Mouse (Mus musculus): Measurements from ENCODE around the gene Rab7b.

DNA sequence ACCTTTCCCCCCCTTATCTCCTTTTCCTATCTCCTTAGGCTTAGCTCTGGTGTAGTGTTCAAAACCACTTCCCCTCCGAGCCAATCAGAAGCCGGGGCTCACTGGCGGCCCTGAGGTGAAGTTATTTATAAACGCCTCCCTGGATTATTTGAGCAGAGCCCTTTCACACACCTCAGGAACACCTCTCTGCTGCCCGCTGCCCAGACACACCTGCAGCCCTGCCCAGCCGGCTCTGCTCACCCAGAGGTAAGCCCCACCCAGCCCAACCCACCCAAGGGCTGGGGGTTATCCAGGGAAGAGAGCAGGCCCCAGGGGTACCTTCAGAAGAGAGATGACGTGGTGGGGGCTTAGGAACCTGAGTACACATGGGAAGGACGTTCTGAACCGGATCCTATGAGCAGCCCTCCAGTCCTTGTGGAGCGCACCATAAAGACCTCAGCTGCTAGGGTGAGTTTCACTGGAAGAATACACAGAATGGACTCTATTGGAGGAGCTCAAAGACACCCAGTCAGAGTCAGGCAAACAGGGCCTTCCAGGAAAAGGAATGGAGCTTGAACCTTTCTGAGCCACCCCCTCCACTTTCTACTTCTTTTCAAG, 55.5 kb downstream of the Rab7b start, which contains the start of gene Slc26a9:
- peak; percentile 62; the same call in 1 of the 2 replicates for TF ChIP-seq POLR2A (IDR thresholded peaks at IDR 0.05; ENCODE audit: borderline replicate concordance, extremely low read depth, low read depth, low read length)
- no peak for TF ChIP-seq CTCF (IDR thresholded peaks at IDR 0.05; ENCODE audit: insufficient read depth, low read length)
